Mouse (Mus musculus): ENCODE results near the gene Nkd2. TPM values are rescaled to one million over a fixed set of nuclear protein-coding genes. Genes with fewer than 3 reads are reported as not detected.

Gene Nkd2
- polyA plus RNA-seq, 1 experiment from 2014 or later: 2.4 TPM

GRCm38 (mm10) chr13:73793171-73793570 lies 54.3 kb downstream of the Nkd2 start:
- Histone ChIP-seq H3K36me3 (ENCODE audit: control insufficient read depth, insufficient read depth, low read length) (peaks cover 99% of the 10 kb centered on the region), H3K9ac (ENCODE audit: low read length) (no peak overlapping the region), H3K9me3 (ENCODE audit: control insufficient read depth, low read length) (no peaks in the 10 kb centered on the region), H3K27ac (replicated peaks in 1 of 2; ENCODE audit: control insufficient read depth in 1 of 2, insufficient read depth in 1 of 2, low read depth in 2 of 2, low read length in 2 of 2) (no peak overlapping the region), H3K4me2 (ENCODE audit: low read length) (no peak overlapping the region), H3K27me3 (ENCODE audit: control insufficient read depth, insufficient read depth, low read length) (no peaks in the 10 kb centered on the region), H3K4me3 (ENCODE audit: control insufficient read depth in 1 of 2, insufficient read depth in 1 of 2, low read depth in 1 of 2, low read length in 2 of 2) (no peak overlapping the region), H3K4me1 (ENCODE audit: control insufficient read depth in 2 of 2, insufficient read depth in 2 of 2, low read length in 2 of 2) (no peaks in the 10 kb centered on the region)
- 80% methylated on average over 5 of the region's 5 CpGs for WGBS
- no peak for ATAC-seq (ENCODE audit: insufficient number of reproducible peaks, insufficient read depth, low FRiP score, low read depth)

- Histone ChIP-seq H3K27me3 (ENCODE audit: control insufficient read depth, insufficient read depth, low read length) (no peaks in the 10 kb centered on the region), H3K9me3 (ENCODE audit: control insufficient read depth, low read length) (no peaks in the 10 kb centered on the region), H3K27ac (replicated peaks in 1 of 2; ENCODE audit: control insufficient read depth in 1 of 2, insufficient read depth in 1 of 2, low read depth in 2 of 2, low read length in 2 of 2) (no peak overlapping the region), H3K9ac (ENCODE audit: low read length) (no peak overlapping the region), H3K4me1 (ENCODE audit: control insufficient read depth in 2 of 2, insufficient read depth in 2 of 2, low read length in 2 of 2) (no peaks in the 10 kb centered on the region), H3K4me3 (ENCODE audit: control insufficient read depth in 1 of 2, insufficient read depth in 1 of 2, low read depth in 1 of 2, low read length in 2 of 2) (no peak overlapping the region), H3K4me2 (ENCODE audit: low read length) (no peak overlapping the region), H3K36me3 (ENCODE audit: control insufficient read depth, insufficient read depth, low read length) (peaks cover 99% of the 10 kb centered on the region)
- no peak for ATAC-seq (ENCODE audit: insufficient number of reproducible peaks, insufficient read depth, low FRiP score, low read depth)
- 99% methylated on average over 4 of the region's 4 CpGs for WGBS
Observed at GRCm38 (mm10) chr13:73792176-73792575, 55.3 kb downstream of the Nkd2 start.

- no peak for ATAC-seq (ENCODE audit: insufficient number of reproducible peaks, insufficient read depth, low FRiP score, low read depth)
- peaks cover 5 to 18% of the 10 kb centered on the region in 2 experiments; a peak in 3 of 4 replicates for H3K4me1 ChIP-seq (ENCODE audit: control insufficient read depth in 2 of 2, insufficient read depth in 2 of 2, low read length in 2 of 2)
- H3K4me2 ChIP-seq (ENCODE audit: low read length): no peak overlapping the region
- no peaks in the 10 kb centered on the region for H3K9me3 ChIP-seq (ENCODE audit: control insufficient read depth, low read length)
- no peaks in the 10 kb centered on the region for H3K27me3 ChIP-seq (ENCODE audit: control insufficient read depth, insufficient read depth, low read length)
- WGBS: 75% methylated on average over 5 of the region's 5 CpGs
- no peak overlapping the region for H3K4me3 ChIP-seq (ENCODE audit: control insufficient read depth in 1 of 2, insufficient read depth in 1 of 2, low read depth in 1 of 2, low read length in 2 of 2)
- no peak overlapping the region for H3K9ac ChIP-seq (ENCODE audit: low read length)
- H3K27ac ChIP-seq (replicated peaks in 1 of 2; ENCODE audit: control insufficient read depth in 1 of 2, insufficient read depth in 1 of 2, low read depth in 2 of 2, low read length in 2 of 2): no peak overlapping the region
- peaks cover 51% of the 10 kb centered on the region for H3K36me3 ChIP-seq (ENCODE audit: control insufficient read depth, insufficient read depth, low read length)
Observed at GRCm38 (mm10) chr13:73782486-73782885, 64.9 kb downstream of the Nkd2 start.

- H3K4me3 ChIP-seq (ENCODE audit: control insufficient read depth in 1 of 2, insufficient read depth in 1 of 2, low read depth in 1 of 2, low read length in 2 of 2): no peak overlapping the region
- peaks cover 12% of the 10 kb centered on the region; the same call in 1 of the 2 replicates for H3K36me3 ChIP-seq (ENCODE audit: control insufficient read depth, insufficient read depth, low read length)
- peaks cover 19 to 50% of the 10 kb centered on the region in 2 experiments for H3K4me1 ChIP-seq (ENCODE audit: control insufficient read depth in 2 of 2, insufficient read depth in 2 of 2, low read length in 2 of 2)
- H3K9me3 ChIP-seq (ENCODE audit: control insufficient read depth, low read length): no peaks in the 10 kb centered on the region
- no peak for ATAC-seq (ENCODE audit: insufficient number of reproducible peaks, insufficient read depth, low FRiP score, low read depth)
- H3K4me2 ChIP-seq (ENCODE audit: low read length): no peak overlapping the region
- H3K27ac ChIP-seq (replicated peaks in 1 of 2; ENCODE audit: control insufficient read depth in 1 of 2, insufficient read depth in 1 of 2, low read depth in 2 of 2, low read length in 2 of 2): no peak overlapping the region
- 82% methylated on average over 3 of the region's 3 CpGs for WGBS
- no peak overlapping the region for H3K9ac ChIP-seq (ENCODE audit: low read length)
- H3K27me3 ChIP-seq (ENCODE audit: control insufficient read depth, insufficient read depth, low read length): no peaks in the 10 kb centered on the region
Observed at GRCm38 (mm10) chr13:73777578-73777977, 69.9 kb downstream of the Nkd2 start.

GRCm38 (mm10) chr13:73775786-73776185 lies 71.6 kb downstream of the Nkd2 start:
- 58% methylated on average over 4 of the region's 4 CpGs for WGBS
- Histone ChIP-seq H3K27ac (replicated peaks in 1 of 2; ENCODE audit: control insufficient read depth in 1 of 2, insufficient read depth in 1 of 2, low read depth in 2 of 2, low read length in 2 of 2) (no peak overlapping the region), H3K9me3 (ENCODE audit: control insufficient read depth, low read length) (no peaks in the 10 kb centered on the region), H3K4me1 (ENCODE audit: control insufficient read depth in 2 of 2, insufficient read depth in 2 of 2, low read length in 2 of 2) (peaks cover 24 to 46% of the 10 kb centered on the region in 2 experiments), H3K36me3 (ENCODE audit: control insufficient read depth, insufficient read depth, low read length) (peaks cover 12% of the 10 kb centered on the region; the same call in 1 of the 2 replicates), H3K4me3 (ENCODE audit: control insufficient read depth in 1 of 2, insufficient read depth in 1 of 2, low read depth in 1 of 2, low read length in 2 of 2) (no peak overlapping the region), H3K9ac (ENCODE audit: low read length) (no peak overlapping the region), H3K4me2 (ENCODE audit: low read length) (no peak overlapping the region), H3K27me3 (ENCODE audit: control insufficient read depth, insufficient read depth, low read length) (no peaks in the 10 kb centered on the region)
- ATAC-seq (ENCODE audit: insufficient number of reproducible peaks, insufficient read depth, low FRiP score, low read depth): no peak

- 49% methylated on average over 4 of the region's 4 CpGs for WGBS
- peak; percentile 33; the same call in 1 of the 2 replicates for ATAC-seq (ENCODE audit: insufficient number of reproducible peaks, insufficient read depth, low FRiP score, low read depth)
- peak overlapping the region; percentile 10; the same call in 1 of the 2 replicates for H3K9ac ChIP-seq (ENCODE audit: low read length)
- peaks cover 27 to 54% of the 10 kb centered on the region in 2 experiments for H3K4me1 ChIP-seq (ENCODE audit: control insufficient read depth in 2 of 2, insufficient read depth in 2 of 2, low read length in 2 of 2)
- H3K4me3 ChIP-seq (ENCODE audit: control insufficient read depth in 1 of 2, insufficient read depth in 1 of 2, low read depth in 1 of 2, low read length in 2 of 2): no peak overlapping the region
- no peaks in the 10 kb centered on the region for H3K27me3 ChIP-seq (ENCODE audit: control insufficient read depth, insufficient read depth, low read length)
- no peak overlapping the region for H3K4me2 ChIP-seq (ENCODE audit: low read length)
- H3K27ac ChIP-seq (replicated peaks in 1 of 2; ENCODE audit: control insufficient read depth in 1 of 2, insufficient read depth in 1 of 2, low read depth in 2 of 2, low read length in 2 of 2): peak overlapping the region in 1 of 2 experiments; percentile 57; a peak in 2 of 4 replicates
- peaks cover 8% of the 10 kb centered on the region; the same call in 1 of the 2 replicates for H3K36me3 ChIP-seq (ENCODE audit: control insufficient read depth, insufficient read depth, low read length)
- no peaks in the 10 kb centered on the region for H3K9me3 ChIP-seq (ENCODE audit: control insufficient read depth, low read length)
Observed at GRCm38 (mm10) chr13:73773519-73774205, 73.8 kb downstream of the Nkd2 start.

- no peak for ATAC-seq (ENCODE audit: insufficient number of reproducible peaks, insufficient read depth, low FRiP score, low read depth)
- no peak overlapping the region for H3K4me3 ChIP-seq (ENCODE audit: control insufficient read depth in 1 of 2, insufficient read depth in 1 of 2, low read depth in 1 of 2, low read length in 2 of 2)
- no peak overlapping the region for H3K4me2 ChIP-seq (ENCODE audit: low read length)
- H3K4me1 ChIP-seq (ENCODE audit: control insufficient read depth in 2 of 2, insufficient read depth in 2 of 2, low read length in 2 of 2): peaks cover 31 to 59% of the 10 kb centered on the region in 2 experiments
- peak overlapping the region in 1 of 2 experiments; percentile 57; a peak in 1 of 4 replicates for H3K27ac ChIP-seq (replicated peaks in 1 of 2; ENCODE audit: control insufficient read depth in 1 of 2, insufficient read depth in 1 of 2, low read depth in 2 of 2, low read length in 2 of 2)
- no peaks in the 10 kb centered on the region for H3K27me3 ChIP-seq (ENCODE audit: control insufficient read depth, insufficient read depth, low read length)
- no peaks in the 10 kb centered on the region for H3K9me3 ChIP-seq (ENCODE audit: control insufficient read depth, low read length)
- peaks cover 12% of the 10 kb centered on the region; the same call in 1 of the 2 replicates for H3K36me3 ChIP-seq (ENCODE audit: control insufficient read depth, insufficient read depth, low read length)
- WGBS: 36% methylated on average over 2 of the region's 2 CpGs
- H3K9ac ChIP-seq (ENCODE audit: low read length): peak overlapping the region; percentile 12; the same call in 1 of the 2 replicates
Observed at GRCm38 (mm10) chr13:73772655-73773054, 74.8 kb downstream of the Nkd2 start.
